Mouse (Mus musculus) heart, postnatal 0 days (tissue): Measurements from ENCODE around the gene Opa3.

ENCODE experiments used
- CTCF ChIP-seq: IDR thresholded peaks from 2 replicates; pipeline ENCODE4 v1.5.1; 2016; ENCODE audit warnings: antibody characterized with exemption, control low read depth, low read depth
- EP300 ChIP-seq: IDR thresholded peaks from 2 replicates; pipeline ENCODE4 v1.6.1; 2016; ENCODE audit warnings: antibody characterized with exemption, low read depth

DNA sequence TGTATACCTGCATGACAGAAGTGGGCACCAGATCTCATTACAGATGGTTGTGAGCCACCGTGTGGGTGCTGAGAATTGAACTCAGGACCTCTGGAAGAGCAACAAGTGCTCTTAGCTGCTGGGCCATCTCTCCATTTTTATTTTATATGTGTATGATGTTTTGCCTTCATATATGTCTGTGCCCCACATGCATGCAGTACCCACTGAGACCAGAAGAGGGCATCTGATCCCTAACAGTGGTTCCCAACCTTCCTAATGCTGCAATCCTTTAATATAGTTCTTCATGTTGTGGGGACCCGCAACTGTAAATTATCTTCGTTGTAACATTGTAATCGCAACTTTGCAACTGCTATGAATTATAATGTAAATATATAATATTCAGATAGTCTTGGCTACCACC, 56.6 kb downstream of the Opa3 start:
- TF ChIP-seq CTCF (peak; percentile 79), EP300 (no peak)
